Mouse (Mus musculus): ENCODE measurements at regions not wholly inside any gene's neighbourhood (a gene's known extent, or its start where the extent isn't known, plus 50 kb on each side); places are given as distances from the start of the nearest gene placed in this dataset.
"Not testable (repeated sequence)": the region's sequence is repeated elsewhere in the genome, so short reads cannot be mapped to it uniquely, and the experiment has no call there.

DNA sequence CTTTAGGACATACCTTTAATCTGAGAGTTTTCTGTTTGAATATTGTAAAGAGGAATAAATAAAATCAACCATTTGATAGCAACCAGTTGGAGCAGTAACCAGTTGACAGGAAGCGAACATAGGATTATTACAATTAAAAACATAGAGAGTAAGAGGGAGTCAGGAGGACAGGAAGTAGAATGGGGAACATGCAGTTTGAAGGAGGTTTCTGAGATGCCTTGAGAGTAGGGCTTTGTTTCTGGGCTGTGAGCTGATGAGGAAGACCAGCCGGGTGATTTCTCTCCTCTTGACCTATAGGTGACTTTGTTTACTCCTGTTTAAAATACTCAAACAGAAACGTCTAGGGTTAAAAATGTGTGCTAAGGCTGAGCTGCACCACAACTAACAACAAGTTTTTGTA, 160.6 kb upstream of the Ctso start:
- H3K4me3 ChIP-seq, result no peak overlapping the region
- no peak overlapping the region for H3K27ac ChIP-seq
- DNase-seq (ENCODE audit: low spot score in 2 of 2), result no peak
- no peak for TF ChIP-seq CTCF (conservative IDR thresholded peaks at IDR 0.05)

DNA sequence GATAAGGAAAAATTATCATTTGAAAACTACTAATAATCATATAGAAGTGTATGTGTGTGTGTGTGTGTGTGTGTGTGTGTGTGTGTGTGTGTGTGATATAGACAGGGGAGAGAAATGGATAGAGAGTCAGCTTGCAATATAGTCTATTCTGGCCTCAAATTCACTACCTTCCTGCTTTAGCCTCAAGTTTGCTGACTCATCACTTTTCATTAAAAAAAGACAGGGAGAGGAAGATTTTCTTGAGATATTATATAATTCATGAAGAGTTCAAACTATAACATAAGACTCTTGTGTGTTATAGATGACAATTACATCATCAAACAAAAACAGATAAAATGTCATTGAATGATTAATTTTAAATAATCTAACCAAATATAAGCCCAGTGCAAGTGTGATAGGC, 159.4 kb upstream of the Ctso start:
- no peak overlapping the region for H3K27ac ChIP-seq
- no peak for DNase-seq (ENCODE audit: low spot score in 2 of 2)
- H3K4me3 ChIP-seq, result no peak overlapping the region
- no peak for TF ChIP-seq CTCF (conservative IDR thresholded peaks at IDR 0.05)

DNA sequence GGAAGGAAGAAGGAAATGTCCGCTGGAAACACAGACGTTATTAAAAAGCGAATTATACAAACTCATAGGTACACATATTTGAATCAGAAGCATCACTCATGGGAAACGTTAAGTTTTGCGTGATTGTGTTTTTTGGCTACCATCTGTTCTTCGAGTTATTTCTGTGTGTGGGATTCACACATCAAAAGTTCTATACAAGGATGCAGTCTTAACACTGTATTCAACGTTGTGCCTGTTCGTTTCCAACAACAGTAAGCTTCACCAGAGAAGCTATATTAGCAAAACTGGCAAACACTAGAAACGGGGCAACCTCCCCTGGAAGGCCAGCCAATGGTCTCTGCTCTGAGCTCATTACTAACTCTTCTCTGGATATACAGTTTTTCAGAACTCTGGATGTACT, 150.3 kb upstream of the Ctso start:
- Histone ChIP-seq H3K27ac (0 out of 2 replicates have a peak overlapping the region, but pooled peaks have one; percentile 81), H3K4me3 (no peak overlapping the region)
- no peak for TF ChIP-seq CTCF (conservative IDR thresholded peaks at IDR 0.05)
- no peak for DNase-seq (ENCODE audit: low spot score in 2 of 2)

DNA sequence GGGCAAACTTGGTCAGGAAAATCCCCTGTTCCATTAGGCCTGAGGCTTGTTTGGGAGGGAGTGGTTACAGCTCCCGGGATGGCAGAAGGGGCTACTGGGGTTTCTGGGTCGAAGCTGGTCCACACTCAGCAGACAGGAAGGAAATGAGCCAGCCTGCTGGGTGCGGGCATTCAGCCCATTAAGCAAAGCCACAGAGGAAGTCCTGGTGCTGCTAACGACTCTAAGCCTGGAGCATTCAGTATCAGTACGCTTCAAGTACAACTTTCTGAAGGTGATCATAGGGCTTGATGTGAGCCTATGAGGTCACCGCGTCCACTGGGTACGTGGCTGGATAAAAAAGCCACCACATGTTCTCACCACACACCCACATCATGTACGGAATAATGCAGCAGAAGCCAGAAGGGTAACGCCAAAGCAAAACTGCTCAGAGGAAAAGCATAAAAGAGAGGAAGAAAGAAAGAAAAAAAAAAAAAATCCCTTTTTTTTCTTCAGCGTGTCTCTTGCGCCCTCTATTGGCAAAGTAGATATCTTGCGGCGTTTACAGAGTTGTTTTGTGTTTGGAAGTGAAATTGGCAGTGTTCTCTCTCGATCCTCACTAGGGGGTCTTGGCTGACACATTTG, 149.4 kb upstream of the Ctso start:
- peak; percentile 29 to 47 for DNase-seq (ENCODE audit: low spot score in 2 of 2)
- peak overlapping the region; percentile 47 for H3K4me3 ChIP-seq
- TF ChIP-seq CTCF (conservative IDR thresholded peaks at IDR 0.05), result peak; percentile 95
- peak overlapping the region; percentile 81 for H3K27ac ChIP-seq

DNA sequence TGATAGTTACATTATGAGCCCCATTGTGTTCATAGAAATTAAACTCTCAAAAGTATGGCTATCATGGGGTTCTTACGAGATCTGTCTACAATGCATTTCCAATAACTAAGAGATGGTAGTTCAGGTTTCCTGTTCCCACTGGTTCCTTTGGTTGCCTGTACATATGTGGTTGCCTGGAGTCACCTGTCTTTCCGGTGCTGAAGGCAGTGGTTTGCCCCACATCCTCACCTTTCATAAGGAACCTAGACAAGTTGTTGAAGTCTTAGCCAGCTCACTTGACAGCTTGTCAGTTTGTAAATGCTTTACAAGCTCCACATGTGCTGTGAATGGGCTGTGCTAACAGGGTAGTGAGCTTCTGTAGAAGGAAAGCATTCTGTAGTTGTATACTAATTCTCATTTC, 143.5 kb upstream of the Ctso start:
- no peak for DNase-seq (ENCODE audit: low spot score in 2 of 2)
- TF ChIP-seq CTCF (conservative IDR thresholded peaks at IDR 0.05), result no peak
- no peak overlapping the region for H3K27ac ChIP-seq
- no peak overlapping the region for H3K4me3 ChIP-seq

DNA sequence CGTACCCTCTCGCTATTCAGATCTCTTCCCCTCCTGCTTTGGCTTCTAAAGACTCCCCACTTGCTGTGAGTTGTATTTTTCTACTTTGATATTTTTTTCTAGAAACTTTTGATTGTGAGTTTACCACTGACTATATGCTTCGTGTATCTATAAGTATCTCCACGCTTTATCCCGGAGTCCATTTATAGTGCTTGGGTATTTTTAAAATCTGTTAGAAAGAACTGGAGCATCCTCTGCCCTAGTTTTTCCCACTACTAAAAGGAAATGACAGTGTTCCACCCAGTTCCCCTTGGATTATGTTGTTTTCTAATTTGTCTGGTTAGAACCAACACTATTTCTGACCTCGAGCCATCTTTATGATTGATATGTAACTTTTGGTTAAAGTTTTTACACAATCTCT, 142.7 kb upstream of the Ctso start:
- DNase-seq (ENCODE audit: low spot score in 2 of 2), result no peak

DNA sequence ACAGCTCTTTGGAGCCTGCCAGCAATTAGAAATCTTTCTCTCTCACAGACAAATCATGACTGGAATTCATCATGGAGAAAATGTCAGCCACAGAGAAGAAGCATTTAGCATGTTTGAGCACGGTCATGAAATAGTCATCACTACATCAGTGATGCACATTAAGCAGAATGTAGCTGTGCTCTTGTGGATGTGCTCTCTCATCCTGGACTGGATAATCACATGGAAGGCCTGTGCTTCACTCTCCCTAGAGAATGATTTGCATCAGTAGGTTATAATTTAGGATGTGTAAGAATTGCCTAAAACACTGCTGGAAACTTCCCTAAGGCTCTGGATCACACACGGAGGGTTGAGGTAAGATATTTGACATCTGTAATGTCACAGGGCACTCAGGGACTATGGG, 130.3 kb upstream of the Ctso start:
- H3K4me3 ChIP-seq, result no peak overlapping the region
- no peak for DNase-seq (ENCODE audit: low spot score in 2 of 2)
- TF ChIP-seq CTCF (conservative IDR thresholded peaks at IDR 0.05), result no peak
- H3K27ac ChIP-seq, result no peak overlapping the region

More for the DNA sequence above, 142.7 kb upstream of the Ctso start:
- Histone ChIP-seq H3K27ac (no peak overlapping the region), H3K4me3 (no peak overlapping the region)
- no peak for TF ChIP-seq CTCF (conservative IDR thresholded peaks at IDR 0.05)

DNA sequence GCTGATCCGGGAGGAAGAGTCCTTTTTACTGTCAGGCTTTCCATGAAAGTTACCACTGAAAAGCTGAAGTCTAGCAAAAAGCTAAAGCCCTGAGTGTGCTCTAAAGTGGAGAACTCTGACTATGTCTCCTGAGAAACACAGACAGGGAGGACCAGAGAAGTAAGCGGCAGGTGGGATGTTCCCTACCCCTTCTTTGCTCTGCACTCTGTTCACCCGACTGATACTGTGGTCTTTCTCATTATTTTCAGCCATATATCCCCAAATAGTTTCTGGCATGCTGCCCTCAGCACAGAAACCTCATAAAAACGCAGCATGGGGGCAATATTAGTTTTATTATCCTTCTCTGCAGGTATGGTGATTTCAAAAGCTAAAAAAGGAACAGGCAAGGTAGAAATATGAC, 126.7 kb upstream of the Ctso start:
- Histone ChIP-seq H3K27ac (no peak overlapping the region), H3K4me3 (no peak overlapping the region)
- no peak for TF ChIP-seq CTCF (conservative IDR thresholded peaks at IDR 0.05)
- no peak for DNase-seq (ENCODE audit: low spot score in 2 of 2)

DNA sequence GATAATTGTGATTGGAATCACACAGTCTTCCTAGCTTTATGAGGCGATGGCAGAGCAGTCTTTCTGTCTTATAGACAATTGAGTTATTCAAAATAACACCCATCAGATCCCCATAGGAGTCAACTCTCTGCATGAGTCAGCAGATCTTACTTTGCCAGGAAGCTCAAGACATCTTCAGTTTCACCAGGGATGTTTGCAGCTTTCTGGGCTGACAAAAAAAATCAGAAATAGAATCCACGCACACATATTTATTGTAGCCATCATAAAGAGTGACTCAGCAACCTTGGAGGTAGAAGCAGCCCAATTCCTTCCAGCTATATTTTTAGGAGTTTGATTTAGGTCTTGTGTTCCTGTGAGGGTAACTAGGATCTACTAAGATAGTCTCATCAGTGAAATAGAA, 122.8 kb upstream of the Ctso start:
- no peak overlapping the region for H3K27ac ChIP-seq
- no peak overlapping the region for H3K4me3 ChIP-seq
- TF ChIP-seq CTCF (conservative IDR thresholded peaks at IDR 0.05), result no peak
- no peak for DNase-seq (ENCODE audit: low spot score in 2 of 2)

DNA sequence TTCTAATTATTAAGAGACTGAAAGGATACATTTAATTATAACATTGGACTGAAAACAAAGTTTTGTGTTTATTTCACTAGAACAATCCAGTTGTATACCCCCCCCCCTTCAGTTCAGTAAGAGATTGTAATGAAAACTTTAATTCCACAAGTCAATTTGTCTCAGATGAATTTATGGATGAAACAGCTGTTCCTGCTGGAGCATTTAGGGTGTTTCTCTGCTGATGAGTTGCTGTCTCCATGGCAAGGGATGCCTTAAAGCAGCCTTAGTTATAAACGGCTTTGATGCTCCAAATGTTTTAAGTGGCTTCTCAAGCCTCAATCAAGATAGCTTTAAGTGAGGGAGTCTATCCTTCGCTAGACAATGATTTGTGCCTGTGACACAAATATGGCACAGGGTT, 112.1 kb upstream of the Ctso start:
- Histone ChIP-seq H3K4me3 (no peak overlapping the region), H3K27ac (no peak overlapping the region)
- TF ChIP-seq CTCF (conservative IDR thresholded peaks at IDR 0.05), result no peak
- no peak for DNase-seq (ENCODE audit: low spot score in 2 of 2)

DNA sequence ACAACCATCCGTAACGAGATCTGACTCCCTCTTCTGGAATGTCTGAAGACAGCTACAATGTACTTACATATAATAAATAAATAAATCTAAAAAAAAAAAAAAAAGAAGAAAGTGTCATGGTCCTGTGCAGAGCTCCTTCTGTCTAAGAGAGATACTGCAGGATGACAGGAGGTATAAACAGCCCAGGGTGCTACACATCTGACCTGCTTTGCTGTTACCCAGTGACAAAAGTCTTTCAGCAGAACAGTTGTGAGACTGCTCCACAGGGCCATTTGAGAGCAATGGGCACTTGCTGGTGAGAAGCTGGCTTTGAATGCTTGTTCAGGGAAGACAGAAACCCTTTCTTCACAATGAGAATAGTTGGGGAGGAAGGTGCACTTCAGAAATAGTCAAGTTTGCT, 102.9 kb upstream of the Ctso start:
- H3K4me3 ChIP-seq, result no peak overlapping the region
- TF ChIP-seq CTCF (conservative IDR thresholded peaks at IDR 0.05), result no peak
- peak overlapping the region; percentile 29; the same call in 1 of the 2 replicates for H3K27ac ChIP-seq
- no peak for DNase-seq (ENCODE audit: low spot score in 2 of 2)

DNA sequence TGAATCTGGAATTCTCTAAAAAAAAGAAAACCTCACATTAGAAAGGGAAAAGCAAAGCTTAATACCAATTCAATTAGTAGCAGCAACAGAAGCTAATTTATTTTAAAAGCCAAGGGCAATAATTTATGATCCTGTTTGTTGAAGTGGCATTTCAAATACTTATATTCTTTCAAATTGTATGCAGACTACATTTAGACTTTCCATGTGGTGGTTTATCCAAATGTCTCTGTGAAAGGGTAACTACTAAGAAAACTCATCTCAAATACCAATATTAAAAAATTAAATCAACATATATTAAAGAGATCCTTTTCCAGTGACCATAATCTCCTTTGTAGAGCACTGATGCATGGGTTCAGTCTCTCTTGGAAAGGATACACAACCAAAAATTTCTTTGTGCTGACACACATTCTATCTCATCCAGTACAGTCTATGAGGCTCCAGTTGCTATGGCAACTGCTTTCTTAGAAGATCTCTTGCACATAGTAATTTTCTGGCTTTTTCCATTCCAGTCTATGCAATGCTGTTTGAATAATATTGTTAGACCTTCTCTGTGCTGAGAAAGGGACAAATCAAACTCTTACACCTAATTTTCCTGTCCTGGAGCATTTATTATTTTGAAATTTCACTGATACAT, 102.3 kb upstream of the Ctso start:
- Histone ChIP-seq H3K4me3 (no peak overlapping the region), H3K27ac (peak overlapping the region; percentile 29)
- no peak for TF ChIP-seq CTCF (conservative IDR thresholded peaks at IDR 0.05)
- DNase-seq (ENCODE audit: low spot score in 2 of 2), result peak in 1 of 2 experiments; percentile 64

DNA sequence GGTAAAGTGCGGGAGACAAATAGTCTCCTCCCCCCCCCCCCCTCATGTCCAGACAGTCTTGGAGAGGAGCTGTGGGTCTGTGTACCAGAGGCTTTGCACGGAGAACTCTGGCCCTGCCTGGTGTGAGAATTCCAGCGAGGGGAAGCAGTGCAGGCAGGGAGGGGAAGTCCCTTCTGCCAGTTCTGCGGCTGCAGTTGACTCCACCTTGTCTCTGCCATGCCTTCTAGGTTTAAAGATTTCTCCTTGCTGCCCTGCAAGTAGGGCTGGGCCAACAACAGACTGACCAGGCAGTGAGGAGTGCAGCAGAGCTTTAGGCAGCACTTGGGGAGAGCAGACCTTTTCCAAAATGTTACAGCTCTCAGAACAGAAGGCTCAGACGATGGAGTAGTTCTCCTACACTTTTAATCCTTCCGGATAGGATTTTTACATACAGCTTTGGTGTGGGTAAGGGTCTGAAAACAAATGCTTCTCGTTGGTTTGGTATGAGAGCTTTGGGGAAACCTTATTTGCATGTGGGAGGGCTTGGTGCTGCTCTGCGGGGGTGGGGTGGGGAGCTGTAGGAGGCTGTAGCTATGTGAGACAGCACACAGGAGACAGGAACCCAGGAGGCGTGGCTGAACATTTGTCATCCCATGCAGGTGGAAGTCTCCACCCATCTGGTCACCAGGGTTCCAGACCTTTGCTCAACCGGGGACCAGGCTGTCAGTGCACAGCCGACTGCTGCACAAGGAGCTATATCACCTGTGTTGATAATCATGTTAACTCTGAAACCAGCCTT, 96.8 kb upstream of the Ctso start:
- Histone ChIP-seq H3K27ac (no peak overlapping the region), H3K4me3 (no peak overlapping the region)
- no peak for TF ChIP-seq CTCF (conservative IDR thresholded peaks at IDR 0.05)
- no peak for DNase-seq (ENCODE audit: low spot score in 2 of 2)

DNA sequence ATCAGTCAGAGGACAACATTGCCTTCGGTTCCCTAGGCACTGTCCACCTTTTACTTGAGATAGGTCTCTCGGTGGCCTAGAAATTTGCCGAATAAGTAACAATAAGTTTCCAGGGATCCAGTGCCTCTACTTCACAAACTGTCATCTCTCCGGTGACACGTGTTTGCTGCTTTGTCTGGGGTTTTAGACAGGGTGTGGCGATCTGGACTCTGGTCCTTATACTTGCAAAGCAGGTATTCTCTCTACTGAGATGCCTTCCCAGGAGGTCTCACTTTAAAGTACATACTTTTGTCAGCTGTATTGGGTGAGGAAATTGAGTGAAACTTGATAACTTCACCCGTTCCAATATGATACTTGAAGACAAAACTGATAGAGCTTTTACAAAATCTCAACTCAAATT, 95.9 kb upstream of the Ctso start:
- no peak for DNase-seq (ENCODE audit: low spot score in 2 of 2)
- Histone ChIP-seq H3K27ac (no peak overlapping the region), H3K4me3 (no peak overlapping the region)
- TF ChIP-seq CTCF (conservative IDR thresholded peaks at IDR 0.05), result no peak

DNA sequence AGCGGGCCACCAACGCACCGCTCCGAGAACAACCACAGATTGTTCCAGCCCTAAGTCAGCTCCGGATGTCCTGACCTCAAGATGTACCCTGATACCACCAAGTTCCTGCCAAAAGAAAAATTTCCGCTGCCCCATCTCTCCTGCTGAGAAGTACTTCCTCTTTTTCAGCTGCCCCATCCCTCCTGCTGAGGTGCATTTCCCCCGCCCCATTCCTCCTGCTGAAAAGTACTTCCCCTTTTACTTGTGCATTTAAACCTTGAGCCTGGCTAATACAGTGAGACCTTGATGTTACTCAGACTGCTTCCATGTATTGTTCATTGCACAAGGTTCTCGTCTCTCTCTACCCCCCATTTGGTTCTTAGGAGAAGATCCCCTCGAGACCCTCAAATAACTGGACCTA, 94.3 kb upstream of the Ctso start:
- DNase-seq (ENCODE audit: low spot score in 2 of 2); H3K27ac ChIP-seq; H3K4me3 ChIP-seq: not testable (repeated sequence)

All from layer of hippocampus, adult 2 months (tissue).